Mouse (Mus musculus) frontal cortex, postnatal 14 days (tissue): ENCODE data around the gene Dll1.

ENCODE experiments used
- DNase-seq, 2 experiments: peaks; one replicate each; pipeline ENCODE4 v3.0.0; 2022; ENCODE audit warnings: low spot score in 2 of 2

Gene Dll1

GRCm38 (mm10) chr17:15376494-15377181, at the start of gene Dll1:
Gene Dll1 (minus strand): TSS chr17:15376872.
- DNase-seq: no peak

- DNase-seq: no peak
Measured at GRCm38 (mm10) chr17:15425931-15426330, 49.3 kb upstream of the Dll1 start.

- peak; percentile 34 to 39 for DNase-seq
Measured at GRCm38 (mm10) chr17:15423080-15423765, 46.6 kb upstream of the Dll1 start.

- DNase-seq: no peak
Measured at GRCm38 (mm10) chr17:15422666-15423065, 46.0 kb upstream of the Dll1 start.

GRCm38 (mm10) chr17:15421446-15421845, 44.8 kb upstream of the Dll1 start:
- no peak for DNase-seq

GRCm38 (mm10) chr17:15420021-15420603, 43.4 kb upstream of the Dll1 start:
- no peak for DNase-seq

GRCm38 (mm10) chr17:15419534-15419933, 42.9 kb upstream of the Dll1 start:
- DNase-seq: no peak

GRCm38 (mm10) chr17:15416596-15417215, 40.0 kb upstream of the Dll1 start:
- no peak for DNase-seq

GRCm38 (mm10) chr17:15410861-15411260, 34.2 kb upstream of the Dll1 start:
- no peak for DNase-seq

GRCm38 (mm10) chr17:15409261-15409660, 32.6 kb upstream of the Dll1 start:
- no peak for DNase-seq

GRCm38 (mm10) chr17:15406576-15406975, 29.9 kb upstream of the Dll1 start:
- DNase-seq: no peak

- DNase-seq: no peak
Measured at GRCm38 (mm10) chr17:15401716-15402115, 25.0 kb upstream of the Dll1 start.

- DNase-seq: peak; percentile 83 to 89
Measured at GRCm38 (mm10) chr17:15395997-15396675, 19.5 kb upstream of the Dll1 start, which contains the start of gene Fam120b. Gene Fam120b (plus strand): TSS chr17:15396202.

GRCm38 (mm10) chr17:15389356-15389755, 12.7 kb upstream of the Dll1 start:
- no peak for DNase-seq

- no peak for DNase-seq
Measured at GRCm38 (mm10) chr17:15388892-15389291, 12.2 kb upstream of the Dll1 start.

- DNase-seq: no peak
Measured at GRCm38 (mm10) chr17:15383360-15383759, 6.7 kb upstream of the Dll1 start.

GRCm38 (mm10) chr17:15381869-15382660, 5.4 kb upstream of the Dll1 start:
- DNase-seq: no peak

GRCm38 (mm10) chr17:15381092-15381860, 4.6 kb upstream of the Dll1 start:
- DNase-seq: no peak

- no peak for DNase-seq
Measured at GRCm38 (mm10) chr17:15380641-15381051, 4.0 kb upstream of the Dll1 start.
